Mouse (Mus musculus) small intestine, adult 2 months (tissue): ENCODE data around the gene Abraxas2.
A peak's percentile ranks its signal among the peaks of the same experiment; 100 is the strongest.

Experiments used
- CTCF ChIP-seq: fragments of 200-500 bp; IDR thresholded peaks from 2 replicates; pipeline ENCODE4 v1.5.1; 2012; ENCODE audit warnings: low read depth, mild to moderate bottlenecking, control low read depth, inconsistent platforms, low read length, moderate library complexity, mixed read lengths; ENCODE audit not compliant: insufficient replicate concordance, insufficient read length; ENCODE audit errors: extremely low read depth
- POLR2A ChIP-seq: fragments of 200-500 bp; IDR thresholded peaks from 2 replicates; pipeline ENCODE4 v1.6.1; 2012; ENCODE audit warnings: low read depth, mild to moderate bottlenecking, control low read depth, inconsistent platforms, low read length, moderate library complexity

DNA sequence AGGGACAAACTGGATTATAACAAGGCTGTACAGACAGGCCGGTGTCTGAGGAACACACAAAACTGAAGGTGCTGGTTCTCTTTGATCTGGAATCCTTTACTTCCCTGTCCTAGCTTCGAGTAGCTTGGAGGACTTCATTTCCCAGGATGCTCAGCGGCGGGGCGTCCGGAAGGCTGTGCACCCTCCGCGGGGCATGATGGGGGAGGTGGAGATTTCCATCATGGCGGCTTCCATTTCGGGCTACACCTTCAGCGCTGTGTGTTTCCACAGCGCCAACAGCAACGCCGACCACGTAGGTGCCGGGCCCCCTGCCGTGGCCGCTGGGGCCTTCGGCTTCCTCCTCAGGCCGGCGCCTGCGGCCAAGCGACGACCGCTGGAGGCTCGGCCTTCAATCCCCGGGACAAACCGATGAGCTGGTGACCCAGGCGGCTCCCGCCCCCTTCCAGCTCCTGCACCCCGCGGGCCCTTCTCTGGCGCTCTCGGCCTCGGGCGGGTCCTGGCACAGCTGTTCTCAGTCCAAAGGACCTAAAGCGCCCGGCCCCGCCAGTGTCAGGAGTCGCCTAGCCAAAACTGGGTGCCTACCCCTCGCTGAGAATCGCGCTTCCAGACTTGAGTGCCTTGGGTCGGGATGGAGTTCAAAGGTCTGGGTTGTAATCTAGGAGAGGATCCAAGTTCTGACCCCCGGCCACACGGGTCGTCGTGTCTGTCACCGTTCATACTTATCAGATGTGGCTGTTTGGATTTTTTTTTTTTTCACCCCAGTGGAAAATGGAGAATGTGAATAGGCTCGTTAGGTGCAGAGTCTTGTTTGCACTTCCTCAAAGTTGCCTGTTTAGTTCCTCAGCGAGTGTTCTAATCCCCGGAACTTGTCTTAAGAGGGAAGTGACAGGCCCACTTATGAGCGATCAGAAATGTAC, at the start of gene Abraxas2:
- TF ChIP-seq POLR2A (peak; percentile 44; the same call in 1 of the 2 replicates), CTCF (no peak)
